In genomic region chr10:78002316-78002715, GRCm38 (mm10) we compare ENCODE assay signal across 27 mouse cellular contexts. TPM values are rescaled to one million over a fixed set of nuclear protein-coding genes. Genes with fewer than 3 reads are reported as not detected.
DNase-seq lines count a peak whose midpoint lies in the region; ATAC-seq and TF ChIP-seq lines count a peak whose summit lies in the region.
"Had no signal": no experiment of that assay in that cellular context is flagged by ENCODE, and none has a peak within 500 bp of the region (broad histone marks: within the 10 kb centered on the region; RNA-seq: fewer than 3 reads in every experiment).

No protein-coding gene starts in this region.

- DNase-seq in embryonic facial prominence, embryonic 10.5 days (ENCODE audit: low spot score): no peak
- no peak for DNase-seq in layer of hippocampus, adult 2 months (ENCODE audit: low spot score in 2 of 2)
- DNase-seq in layer of hippocampus, adult 11-12 months (ENCODE audit: low spot score): no peak
- no peak for DNase-seq in liver, embryonic 13.5 days
- DNase-seq in liver, embryonic 11.5 days (ENCODE audit: low spot score): no peak
- DNase-seq in heart, postnatal 10 days: no peak
- DNase-seq: adrenal gland, adult 8-10 months; adrenal gland, postnatal 25 days; cerebellum, adult 18-20 months; cerebellum, adult 9-10 months had no signal

- intact Hi-C loops in heart, postnatal 10 days (cut with DNase I): loop anchor here (10.0 kb wide), 1 partner anchor 572 kb away; the partner anchor contains the start of gene Ilvbl

- no peak overlapping the region for H3K27ac ChIP-seq in embryonic facial prominence, embryonic 13.5 days
- no peak overlapping the region for H3K27ac ChIP-seq in embryonic facial prominence, embryonic 10.5 days (replicated peaks)
- peak overlapping the region; percentile 91 for H3K27ac ChIP-seq in layer of hippocampus, adult 2 months
- peak overlapping the region; percentile 18; the same call in 1 of the 2 replicates for H3K27ac ChIP-seq in liver, embryonic 13.5 days
- no peak overlapping the region for H3K27ac ChIP-seq in liver, embryonic 11.5 days (ENCODE audit: low read depth, low read length)
- H3K27ac ChIP-seq: forebrain, embryonic 10.5 days; forebrain, embryonic 13.5 days; gastrocnemius, adult 2 months; heart, embryonic 15.5 days; hindbrain, embryonic 14.5 days; hindbrain, postnatal 0 days had no signal

- H3K4me3 ChIP-seq in embryonic facial prominence, embryonic 13.5 days: no peak overlapping the region
- no peak overlapping the region for H3K4me3 ChIP-seq in embryonic facial prominence, embryonic 10.5 days
- H3K4me3 ChIP-seq in layer of hippocampus, adult 2 months: no peak overlapping the region
- no peak overlapping the region for H3K4me3 ChIP-seq in liver, embryonic 13.5 days (replicated peaks)
- no peak overlapping the region for H3K4me3 ChIP-seq in liver, embryonic 11.5 days (ENCODE audit: low read depth, low read length)
- H3K4me3 ChIP-seq: forebrain, embryonic 10.5 days; forebrain, embryonic 13.5 days; gastrocnemius, adult 2 months; heart, embryonic 12.5 days; heart, embryonic 15.5 days had no signal

- H3K4me1 ChIP-seq in embryonic facial prominence, embryonic 13.5 days: peaks cover 15% of the 10 kb centered on the region
- H3K4me1 ChIP-seq in embryonic facial prominence, embryonic 10.5 days: peaks cover 18% of the 10 kb centered on the region
- H3K4me1 ChIP-seq in liver, embryonic 13.5 days (replicated peaks): peaks cover 51% of the 10 kb centered on the region
- peaks cover 31% of the 10 kb centered on the region for H3K4me1 ChIP-seq in liver, embryonic 11.5 days (replicated peaks; ENCODE audit: control insufficient read depth, insufficient read depth, low read length)

- 0 out of 2 replicates have a peak overlapping the region, but pooled peaks have one; percentile 36 for H3K9ac ChIP-seq in embryonic facial prominence, embryonic 13.5 days
- no peak overlapping the region for H3K9ac ChIP-seq in liver, embryonic 13.5 days
- H3K9ac ChIP-seq in liver, embryonic 11.5 days (ENCODE audit: low read depth, low read length): no peak overlapping the region
- H3K9ac ChIP-seq: forebrain, embryonic 13.5 days; heart, embryonic 12.5 days; heart, embryonic 15.5 days; hindbrain, embryonic 14.5 days had no signal

- peaks cover 79% of the 10 kb centered on the region for H3K36me3 ChIP-seq in embryonic facial prominence, embryonic 13.5 days
- peaks cover 94% of the 10 kb centered on the region for H3K36me3 ChIP-seq in embryonic facial prominence, embryonic 10.5 days (replicated peaks)
- H3K36me3 ChIP-seq in liver, embryonic 13.5 days: peaks cover 91% of the 10 kb centered on the region
- peaks cover 59% of the 10 kb centered on the region for H3K36me3 ChIP-seq in liver, embryonic 11.5 days (ENCODE audit: control insufficient read depth, insufficient read depth, low read length)

- no peak overlapping the region for H3K4me2 ChIP-seq in embryonic facial prominence, embryonic 13.5 days
- H3K4me2 ChIP-seq in liver, embryonic 13.5 days: no peak overlapping the region
- H3K4me2 ChIP-seq in liver, embryonic 11.5 days: no peak overlapping the region
- H3K4me2 ChIP-seq: forebrain, embryonic 13.5 days; heart, embryonic 12.5 days; heart, embryonic 15.5 days; hindbrain, embryonic 14.5 days had no signal

- TF ChIP-seq CTCF in layer of hippocampus, adult 2 months (conservative IDR thresholded peaks at IDR 0.05): no peak

- H3K9me3 ChIP-seq in embryonic facial prominence, embryonic 13.5 days: no peaks in the 10 kb centered on the region
- no peaks in the 10 kb centered on the region for H3K9me3 ChIP-seq in embryonic facial prominence, embryonic 10.5 days
- no peaks in the 10 kb centered on the region for H3K9me3 ChIP-seq in liver, embryonic 13.5 days (replicated peaks)
- no peaks in the 10 kb centered on the region for H3K9me3 ChIP-seq in liver, embryonic 11.5 days (ENCODE audit: control insufficient read depth, low read length)
- H3K9me3 ChIP-seq: forebrain, embryonic 10.5 days; forebrain, embryonic 13.5 days; heart, embryonic 12.5 days; heart, embryonic 15.5 days had no signal

- ATAC-seq in embryonic facial prominence, embryonic 13.5 days (ENCODE audit: insufficient number of reproducible peaks, insufficient read depth, low FRiP score, low TSS enrichment, low read depth): no peak
- no peak for ATAC-seq in liver, embryonic 13.5 days (ENCODE audit: low read depth)
- no peak for ATAC-seq in liver, embryonic 11.5 days (replicated peaks; ENCODE audit: low FRiP score)
- ATAC-seq: activated CD4-positive, CD25-positive, alpha-beta regulatory T cell, adult 4 months; forebrain, embryonic 13.5 days; hindbrain, postnatal 0 days; inflammation-experienced regulatory T-cells, adult 6 months had no signal

- 95% methylated on average over 2 of the region's 2 CpGs for WGBS in embryonic facial prominence, embryonic 13.5 days
- 93% methylated on average over 2 of the region's 2 CpGs for WGBS in embryonic facial prominence, embryonic 10.5 days
- WGBS in liver, embryonic 13.5 days (ENCODE audit: insufficient replicate concordance): 90% methylated on average over 2 of the region's 2 CpGs
- 87% methylated on average over 2 of the region's 2 CpGs for WGBS in liver, embryonic 11.5 days

- no peaks in the 10 kb centered on the region for H3K27me3 ChIP-seq in embryonic facial prominence, embryonic 13.5 days
- no peaks in the 10 kb centered on the region for H3K27me3 ChIP-seq in embryonic facial prominence, embryonic 10.5 days (replicated peaks; ENCODE audit: low read depth, poor library complexity, severe bottlenecking)
- H3K27me3 ChIP-seq in liver, embryonic 13.5 days: no peaks in the 10 kb centered on the region
- no peaks in the 10 kb centered on the region for H3K27me3 ChIP-seq in liver, embryonic 11.5 days (replicated peaks; ENCODE audit: control insufficient read depth, insufficient read depth, low read length)
- H3K27me3 ChIP-seq: forebrain, embryonic 13.5 days; heart, embryonic 12.5 days; heart, embryonic 15.5 days had no signal

RNA-seq across cellular contexts. Expression of gene Pfkl, which starts 7.6 kb away (rescaled TPM):
- 140 and 145 TPM in 2 replicates for polyA plus RNA-seq in embryonic facial prominence, embryonic 13.5 days (2015; fragmentation: Nextera tagmentation; extraction: Ambion mirVana)
- polyA plus RNA-seq in embryonic facial prominence, embryonic 10.5 days (2016; fragmentation: Nextera tagmentation; extraction: Ambion mirVana): 234 and 275 TPM in 2 replicates
- total RNA-seq in layer of hippocampus, adult 2 months (2021): 100 to 1,000 TPM; 232 to 233 TPM
- polyA plus RNA-seq in liver, embryonic 13.5 days (2015; fragmentation: Nextera tagmentation; extraction: Ambion mirVana): 94.0 and 98.3 TPM in 2 replicates
- 245 and 255 TPM in 2 replicates for polyA plus RNA-seq in liver, embryonic 11.5 days (2014; fragmentation: Nextera tagmentation; extraction: Ambion mirVana)
- 100 to 1,000 TPM; 108 to 119 TPM for total RNA-seq in heart, postnatal 10 days (2021)

RNA-seq across cellular contexts. Expression of gene 1810043G02Rik, which starts 24.0 kb away (rescaled TPM):
- 28.6 and 31.7 TPM in 2 replicates for polyA plus RNA-seq in embryonic facial prominence, embryonic 13.5 days (2015; fragmentation: Nextera tagmentation; extraction: Ambion mirVana)
- 31.0 and 33.7 TPM in 2 replicates for polyA plus RNA-seq in embryonic facial prominence, embryonic 10.5 days (2016; fragmentation: Nextera tagmentation; extraction: Ambion mirVana)
- total RNA-seq in layer of hippocampus, adult 2 months (2021): 10 to 100 TPM; 37.1 to 44.4 TPM
- 4.6 and 5.7 TPM in 2 replicates for polyA plus RNA-seq in liver, embryonic 13.5 days (2015; fragmentation: Nextera tagmentation; extraction: Ambion mirVana)
- 12.1 and 12.8 TPM in 2 replicates for polyA plus RNA-seq in liver, embryonic 11.5 days (2014; fragmentation: Nextera tagmentation; extraction: Ambion mirVana)
- 1 to 10 TPM; 7.9 to 9.3 TPM for total RNA-seq in heart, postnatal 10 days (2021)

RNA-seq across cellular contexts. Expression of gene Trpm2, which starts 32.0 kb away (rescaled TPM):
- polyA plus RNA-seq in embryonic facial prominence, embryonic 13.5 days (2015; fragmentation: Nextera tagmentation; extraction: Ambion mirVana): 0.21 and 0.44 TPM in 2 replicates
- 0.54 and 0.85 TPM in 2 replicates for polyA plus RNA-seq in embryonic facial prominence, embryonic 10.5 days (2016; fragmentation: Nextera tagmentation; extraction: Ambion mirVana)
- 10 to 100 TPM; 37.4 to 41.5 TPM for total RNA-seq in layer of hippocampus, adult 2 months (2021)
- polyA plus RNA-seq in liver, embryonic 13.5 days (2015; fragmentation: Nextera tagmentation; extraction: Ambion mirVana): 0.73 and 0.94 TPM in 2 replicates
- polyA plus RNA-seq in liver, embryonic 11.5 days (2014; fragmentation: Nextera tagmentation; extraction: Ambion mirVana): 1.2 TPM in 2 replicates
- total RNA-seq in heart, postnatal 10 days (2021): under 1 TPM; 0.14 to 0.40 TPM

RNA-seq across cellular contexts. Expression of gene Dnmt3l, which starts 39.4 kb away (rescaled TPM):
- polyA plus RNA-seq in embryonic facial prominence, embryonic 13.5 days (2015; fragmentation: Nextera tagmentation; extraction: Ambion mirVana): 0.44 and 0.56 TPM in 2 replicates
- 0.34 TPM in 1 of 2 replicates, not detected in the other for polyA plus RNA-seq in embryonic facial prominence, embryonic 10.5 days (2016; fragmentation: Nextera tagmentation; extraction: Ambion mirVana)
- not detected for total RNA-seq in layer of hippocampus, adult 2 months (2021)
- not detected in 2 replicates for polyA plus RNA-seq in liver, embryonic 13.5 days (2015; fragmentation: Nextera tagmentation; extraction: Ambion mirVana)
- polyA plus RNA-seq in liver, embryonic 11.5 days (2014; fragmentation: Nextera tagmentation; extraction: Ambion mirVana): not detected in 2 replicates
- total RNA-seq in heart, postnatal 10 days (2021): not detected
- total RNA-seq: gastrocnemius, adult 2 months; gastrocnemius, postnatal 14 days; gastrocnemius, postnatal 4 days; heart, postnatal 14 days; heart, postnatal 4 days had no signal
- polyA plus RNA-seq: activated CD4-positive, CD25-positive, alpha-beta regulatory T cell, adult 4 months; embryonic facial prominence, embryonic 14.5 days; forebrain, embryonic 10.5 days; forebrain, embryonic 13.5 days; heart, embryonic 12.5 days; heart, embryonic 15.5 days; hindbrain, embryonic 11.5 days; hindbrain, embryonic 14.5 days; inflammation-experienced regulatory T-cells, adult 6 months had no signal

RNA-seq across cellular contexts. Expression of gene Aire, which starts 41.1 kb away (rescaled TPM):
- polyA plus RNA-seq in embryonic facial prominence, embryonic 13.5 days (2015; fragmentation: Nextera tagmentation; extraction: Ambion mirVana): 0.39 and 0.59 TPM in 2 replicates
- 0.24 and 0.25 TPM in 2 replicates for polyA plus RNA-seq in embryonic facial prominence, embryonic 10.5 days (2016; fragmentation: Nextera tagmentation; extraction: Ambion mirVana)
- total RNA-seq in layer of hippocampus, adult 2 months (2021): under 1 TPM; 0.46 to 0.54 TPM
- polyA plus RNA-seq in liver, embryonic 13.5 days (2015; fragmentation: Nextera tagmentation; extraction: Ambion mirVana): not detected in 2 replicates
- 0.16 and 0.51 TPM in 2 replicates for polyA plus RNA-seq in liver, embryonic 11.5 days (2014; fragmentation: Nextera tagmentation; extraction: Ambion mirVana)
- not detected for total RNA-seq in heart, postnatal 10 days (2021)
- total RNA-seq: adrenal gland, adult 8-10 months; adrenal gland, postnatal 25 days; gastrocnemius, adult 2 months; gastrocnemius, postnatal 14 days; gastrocnemius, postnatal 4 days; heart, adult 8-10 months; heart, postnatal 4 days had no signal
- polyA plus RNA-seq: embryonic facial prominence, embryonic 14.5 days; forebrain, embryonic 13.5 days; heart, embryonic 12.5 days had no signal

Comparison
In these comparisons a context has a peak if more than half of its experiments do, and no peak if none do; other contexts are left out.
1. H3K27ac ChIP-seq: peak in layer of hippocampus, adult 2 months (single experiment) and liver, embryonic 13.5 days (single experiment); none in embryonic facial prominence, embryonic 13.5 days (single experiment), embryonic facial prominence, embryonic 10.5 days (single experiment) and liver, embryonic 11.5 days (single experiment).